Comparison of ENCODE assay signal across 9 mouse cellular contexts in genomic region chr7:79858202-79858934, GRCm38 (mm10). TPM values are rescaled to one million over a fixed set of nuclear protein-coding genes. Genes with fewer than 3 reads are reported as not detected.
DNase-seq lines count a peak whose midpoint lies in the region; ATAC-seq and TF ChIP-seq lines count a peak whose summit lies in the region.
"Had no signal": no experiment of that assay in that cellular context is flagged by ENCODE, and none has a peak within 500 bp of the region (broad histone marks: within the 10 kb centered on the region; RNA-seq: fewer than 3 reads in every experiment).

No protein-coding gene starts in this region.

- peak; percentile 32 to 47 for DNase-seq in heart, adult 2 months
- DNase-seq in 416B (ENCODE audit: low read depth) = peak; percentile 19
- no peak for DNase-seq in frontal cortex, postnatal 14 days (ENCODE audit: low spot score in 2 of 2)

- peak overlapping the region; percentile 38 for H3K27ac ChIP-seq in heart, adult 2 months
- no peak overlapping the region for H3K27ac ChIP-seq in heart, embryonic 12.5 days (ENCODE audit: poor library complexity, severe bottlenecking)
- H3K27ac ChIP-seq in limb, embryonic 13.5 days = peak overlapping the region; percentile 72
- H3K27ac ChIP-seq in forebrain, embryonic 15.5 days (replicated peaks) = no peak overlapping the region
- no peak overlapping the region for H3K27ac ChIP-seq in midbrain, embryonic 16.5 days (ENCODE audit: low read length)
- H3K27ac ChIP-seq: layer of hippocampus, adult 2 months had no signal

- peaks cover 3% of the 10 kb centered on the region; the same call in 1 of the 2 replicates for H3K27me3 ChIP-seq in heart, adult 2 months (ENCODE audit: control insufficient read depth, insufficient read depth, low read length)
- H3K27me3 ChIP-seq in heart, embryonic 12.5 days (replicated peaks) = no peaks in the 10 kb centered on the region
- H3K27me3 ChIP-seq in limb, embryonic 13.5 days = no peaks in the 10 kb centered on the region
- H3K27me3 ChIP-seq in forebrain, embryonic 15.5 days = no peaks in the 10 kb centered on the region
- no peaks in the 10 kb centered on the region for H3K27me3 ChIP-seq in midbrain, embryonic 16.5 days (ENCODE audit: control insufficient read depth, insufficient read depth, low read depth, low read length)

- H3K4me1 ChIP-seq in heart, adult 2 months (ENCODE audit: control insufficient read depth, insufficient read depth, low read length) = peaks cover 1% of the 10 kb centered on the region
- H3K4me1 ChIP-seq in heart, embryonic 12.5 days (replicated peaks) = peaks cover 19% of the 10 kb centered on the region
- peaks cover 36% of the 10 kb centered on the region for H3K4me1 ChIP-seq in limb, embryonic 13.5 days
- H3K4me1 ChIP-seq in forebrain, embryonic 15.5 days = no peaks in the 10 kb centered on the region
- no peaks in the 10 kb centered on the region for H3K4me1 ChIP-seq in midbrain, embryonic 16.5 days (ENCODE audit: control insufficient read depth, insufficient read depth, low read length)

- WGBS in heart, adult 2 months = 45% methylated on average over 11 of the region's 11 CpGs
- 50% methylated on average over 11 of the region's 11 CpGs for WGBS in heart, embryonic 12.5 days
- 59% methylated on average over 11 of the region's 11 CpGs for whole genome bisulfite sequencing in limb, embryonic 13.5 days
- 75% methylated on average over 11 of the region's 11 CpGs for WGBS in forebrain, embryonic 15.5 days
- WGBS in midbrain, embryonic 16.5 days = 69% methylated on average over 11 of the region's 11 CpGs

- no peak overlapping the region for H3K9ac ChIP-seq in heart, adult 2 months (ENCODE audit: low read depth, low read length)
- no peak overlapping the region for H3K9ac ChIP-seq in heart, embryonic 12.5 days
- H3K9ac ChIP-seq in limb, embryonic 13.5 days = no peak overlapping the region
- H3K9ac ChIP-seq in forebrain, embryonic 15.5 days (replicated peaks) = no peak overlapping the region
- H3K9ac ChIP-seq in midbrain, embryonic 16.5 days (ENCODE audit: low read depth, low read length) = no peak overlapping the region

- ATAC-seq in heart, embryonic 12.5 days (ENCODE audit: insufficient number of reproducible peaks, low FRiP score) = no peak
- 0 out of 2 replicates have a peak, but pooled peaks have one; percentile 28 for ATAC-seq in erythroblast, adult 5-6 weeks (replicated peaks; ENCODE audit: low FRiP score, poor library complexity, severe bottlenecking)
- no peak for ATAC-seq in limb, embryonic 13.5 days (ENCODE audit: low FRiP score, low read depth)
- ATAC-seq in forebrain, embryonic 15.5 days (replicated peaks) = no peak
- no peak for ATAC-seq in midbrain, embryonic 16.5 days

- no peak overlapping the region for H3K4me3 ChIP-seq in heart, adult 2 months
- no peak overlapping the region for H3K4me3 ChIP-seq in heart, embryonic 12.5 days
- no peak overlapping the region for H3K4me3 ChIP-seq in limb, embryonic 13.5 days
- H3K4me3 ChIP-seq in forebrain, embryonic 15.5 days = no peak overlapping the region
- no peak overlapping the region for H3K4me3 ChIP-seq in midbrain, embryonic 16.5 days (ENCODE audit: low read depth, low read length)
- H3K4me3 ChIP-seq: layer of hippocampus, adult 2 months had no signal

- H3K79me2 ChIP-seq in heart, adult 2 months (replicated peaks; ENCODE audit: control insufficient read depth, insufficient read depth, low read length) = no peaks in the 10 kb centered on the region

- no peak for TF ChIP-seq POLR2A in heart, adult 2 months (IDR thresholded peaks at IDR 0.05; ENCODE audit: insufficient read depth, low read depth, low read length)

- no peak overlapping the region for H3K4me2 ChIP-seq in heart, embryonic 12.5 days
- H3K4me2 ChIP-seq in limb, embryonic 13.5 days (replicated peaks) = peak overlapping the region; percentile 33
- no peak overlapping the region for H3K4me2 ChIP-seq in forebrain, embryonic 15.5 days (replicated peaks)
- no peak overlapping the region for H3K4me2 ChIP-seq in midbrain, embryonic 16.5 days (ENCODE audit: low read length)

- TF ChIP-seq CTCF in heart, adult 2 months (IDR thresholded peaks at IDR 0.05) = no peak

- H3K9me3 ChIP-seq in heart, embryonic 12.5 days (replicated peaks) = no peaks in the 10 kb centered on the region
- no peaks in the 10 kb centered on the region for H3K9me3 ChIP-seq in limb, embryonic 13.5 days
- no peaks in the 10 kb centered on the region for H3K9me3 ChIP-seq in forebrain, embryonic 15.5 days
- no peaks in the 10 kb centered on the region for H3K9me3 ChIP-seq in midbrain, embryonic 16.5 days (replicated peaks; ENCODE audit: control insufficient read depth, low read length, poor library complexity, severe bottlenecking)

- TF ChIP-seq EP300 in heart, adult 2 months (IDR thresholded peaks at IDR 0.05; ENCODE audit: insufficient read depth, low read depth, low read length) = no peak

- no peaks in the 10 kb centered on the region for H3K36me3 ChIP-seq in heart, adult 2 months (ENCODE audit: control insufficient read depth, insufficient read depth, low read length)
- no peaks in the 10 kb centered on the region for H3K36me3 ChIP-seq in heart, embryonic 12.5 days
- H3K36me3 ChIP-seq in limb, embryonic 13.5 days = no peaks in the 10 kb centered on the region
- H3K36me3 ChIP-seq in forebrain, embryonic 15.5 days = no peaks in the 10 kb centered on the region
- H3K36me3 ChIP-seq in midbrain, embryonic 16.5 days (ENCODE audit: control insufficient read depth, insufficient read depth, low read length) = no peaks in the 10 kb centered on the region

- intact Hi-C loops in heart, adult 2 months (cut with DNase I) = no loop called here

RNA-seq across cellular contexts. Expression of gene Anpep, which starts 2.5 kb away (rescaled TPM):
- 10 to 100 TPM in 1 of 2 experiments, 1 to 10 TPM in 1; 8.4 to 12.9 TPM for total RNA-seq in heart, adult 2 months (2021)
- 18.5 and 30.6 TPM in 2 replicates for polyA plus RNA-seq in heart, adult 2 months (2012; rRNA removed)
- 6.7 and 9.7 TPM in 2 replicates for polyA plus RNA-seq in heart, embryonic 12.5 days (2016; fragmentation: Nextera tagmentation; extraction: Ambion mirVana)
- 1.3 TPM in 1 of 2 replicates, not detected in the other for total RNA-seq in erythroblast, adult 5-6 weeks (2015; ENCODE audit: low replicate concordance)
- 0.26 TPM in 1 of 2 replicates, not detected in the other for total RNA-seq in erythroblast, adult 5-6 weeks (2017; ENCODE audit: low replicate concordance)
- 15.2 and 18.4 TPM in 2 replicates for polyA plus RNA-seq in limb, embryonic 13.5 days (2015; fragmentation: Nextera tagmentation; extraction: Ambion mirVana)
- 2.7 and 3.4 TPM in 2 replicates for polyA plus RNA-seq in forebrain, embryonic 15.5 days (2015; fragmentation: Nextera tagmentation; extraction: Ambion mirVana)
- polyA plus RNA-seq in midbrain, embryonic 16.5 days (2015; fragmentation: Nextera tagmentation; extraction: Ambion mirVana) = 3.2 and 3.4 TPM in 2 replicates

RNA-seq across cellular contexts. Expression of gene Mesp2, which starts 47.8 kb away (rescaled TPM):
- under 1 TPM in 1 of 2 experiments, not detected in 1; 0.13 TPM for total RNA-seq in heart, adult 2 months (2021)
- 0.06 and 0.12 TPM in 2 replicates for polyA plus RNA-seq in heart, adult 2 months (2012; rRNA removed)
- 0.17 and 0.37 TPM in 2 replicates for polyA plus RNA-seq in heart, embryonic 12.5 days (2016; fragmentation: Nextera tagmentation; extraction: Ambion mirVana)
- not detected in 2 replicates for total RNA-seq in erythroblast, adult 5-6 weeks (2015; ENCODE audit: low replicate concordance)
- not detected in 2 replicates for total RNA-seq in erythroblast, adult 5-6 weeks (2017; ENCODE audit: low replicate concordance)
- polyA plus RNA-seq in limb, embryonic 13.5 days (2015; fragmentation: Nextera tagmentation; extraction: Ambion mirVana) = 0.19 and 0.22 TPM in 2 replicates
- 1.5 and 2.2 TPM in 2 replicates for polyA plus RNA-seq in forebrain, embryonic 15.5 days (2015; fragmentation: Nextera tagmentation; extraction: Ambion mirVana)
- 0.97 and 1.4 TPM in 2 replicates for polyA plus RNA-seq in midbrain, embryonic 16.5 days (2015; fragmentation: Nextera tagmentation; extraction: Ambion mirVana)

Comparison
In these comparisons a context has a peak if more than half of its experiments do, and no peak if none do; other contexts are left out.
1. H3K27ac ChIP-seq: peak in heart, adult 2 months (single experiment) and limb, embryonic 13.5 days (single experiment); none in heart, embryonic 12.5 days (single experiment), forebrain, embryonic 15.5 days (single experiment) and midbrain, embryonic 16.5 days (single experiment).
2. DNase-seq: peak in heart, adult 2 months (2 of 2) and 416B (single experiment); none in frontal cortex, postnatal 14 days (0 of 2).